Mouse (Mus musculus) central nervous system, embryonic 11.5 days (tissue): ENCODE results near the gene Dusp3. TPM values are rescaled to one million over a fixed set of nuclear protein-coding genes. Genes with fewer than 3 reads are reported as not detected.

Experiments
- polyA plus RNA-seq: library from polyadenylated mRNA; depleted of rRNA; stranded (reverse); fragments of >200 nt; gene quantifications from 2 replicates; pipeline ENCODE4 v1.2.3, GENCODE M21; 2012; rRNA removed

Dusp3 gene
- polyA plus RNA-seq: 8.3 and 10.5 TPM in 2 replicates

GRCm38 (mm10) chr11:101986913-101987312, at the start of gene Dusp3:
Dusp3 (minus strand) TSS chr11:101987013.

GRCm38 (mm10) chr11:102028087-102028816, 41.4 kb upstream of the Dusp3 start, which contains the start of gene Mpp3:
Mpp3 (minus strand) TSS chr11:102028461.

GRCm38 (mm10) chr11:101984054-101985025, 2.5 kb downstream of the Dusp3 start, which contains the start of gene Cfap97d1:
Cfap97d1 (plus strand) TSS chr11:101984279.

GRCm38 (mm10) chr11:101966965-101967614, 19.7 kb downstream of the Dusp3 start, which contains the start of gene Sost:
Sost (minus strand) TSS chr11:101967015.

Other genes starting within 250 kb of the Dusp3 start
- gene Etv4, start 201.6 kb downstream of the Dusp3 start, polyA plus RNA-seq: 11.2 and 21.1 TPM in 2 replicates
- 0.70 and 14.7 TPM in 2 replicates for gene Meox1, start 92.6 kb downstream of the Dusp3 start, polyA plus RNA-seq
- 0.86 and 1.2 TPM in 2 replicates for gene Sost, start 20.0 kb downstream of the Dusp3 start, polyA plus RNA-seq
- gene Cfap97d1, start 2.7 kb downstream of the Dusp3 start, polyA plus RNA-seq: not detected in 2 replicates
- gene Mpp3, start 41.4 kb upstream of the Dusp3 start, polyA plus RNA-seq: 27.2 and 29.5 TPM in 2 replicates
- 0.18 and 0.27 TPM in 2 replicates for gene Cd300lg, start 54.5 kb upstream of the Dusp3 start, polyA plus RNA-seq
- 19.5 and 22.5 TPM in 2 replicates for gene Mpp2, start 101.5 kb upstream of the Dusp3 start, polyA plus RNA-seq
- gene Ppy, start 114.3 kb upstream of the Dusp3 start, polyA plus RNA-seq: not detected in 2 replicates
- 1.8 and 4.3 TPM in 2 replicates for gene Pyy, start 120.8 kb upstream of the Dusp3 start, polyA plus RNA-seq
- gene Nags, start 158.5 kb upstream of the Dusp3 start, polyA plus RNA-seq: 0.21 and 0.50 TPM in 2 replicates
- gene Tmem101, start 169.4 kb upstream of the Dusp3 start, polyA plus RNA-seq: 33.5 and 34.9 TPM in 2 replicates
- 45.4 and 59.2 TPM in 2 replicates for gene Lsm12, start 198.3 kb upstream of the Dusp3 start, polyA plus RNA-seq
- gene G6pc3, start 202.6 kb upstream of the Dusp3 start, polyA plus RNA-seq: 34.9 and 38.5 TPM in 2 replicates
- 62.5 and 110 TPM in 2 replicates for gene Hdac5, start 243.2 kb upstream of the Dusp3 start, polyA plus RNA-seq